Mouse (Mus musculus) left cerebral cortex, adult 2 months (tissue): ENCODE results near the gene Myh7. TPM values are rescaled to one million over a fixed set of nuclear protein-coding genes. Genes with fewer than 3 reads are reported as not detected.
"Not testable (repeated sequence)": the region's sequence is repeated elsewhere in the genome, so short reads cannot be mapped to it uniquely, and the experiment has no call there.

Experiments used
- DNase-seq, 2 experiments: peaks; one replicate each; pipeline ENCODE4 v3.0.0; 2021 to 2022; ENCODE audit warnings: low spot score in 2 of 2, mixed read lengths in 1 of 2; ENCODE audit errors: extremely low spot score in 1 of 2
- H3K27ac ChIP-seq: fragments of 200-600 bp; 2 replicates; pipeline ENCODE4 v1.8.1; 2022
- H3K4me3 ChIP-seq: fragments of 200-600 bp; 2 replicates; pipeline ENCODE4 v1.8.1; 2022
- CTCF ChIP-seq: fragments of 200-600 bp; IDR thresholded peaks from 2 replicates; pipeline ENCODE4 v1.8.1; 2022; ENCODE audit warnings: antibody characterized with exemption, mild to moderate bottlenecking, moderate library complexity
- intact Hi-C: fragments of 180-260 bp; cut with DNase I; formaldehyde crosslinking; loops from one replicate; pipeline ENCODE4 v1.15.1; 2025
- long read RNA-seq, 2 experiments: library from polyadenylated mRNA; stranded (forward); transcript quantifications; one replicate each; pipeline ENCODE4 v2.0.0; 2021; ENCODE audit warnings: borderline mapping rate in 2 of 2
- total RNA-seq, 2 experiments: library from RNA; stranded (reverse); gene quantifications; 2 replicates each; pipeline ENCODE4 v1.2.3; 2021

Gene Myh7
- total RNA-seq: 10 to 100 TPM; 22.1 to 24.2 TPM
- long read RNA-seq, experiment 1, partial matches to known transcripts: 29 of 32 reads
- long read RNA-seq, experiment 1, other reads (novel, unspliced or antisense): 3 of 32 reads
- long read RNA-seq, experiment 2, partial matches to known transcripts: 29 of 34 reads
- long read RNA-seq, experiment 2, other reads (novel, unspliced or antisense): 5 of 34 reads

- intact Hi-C loops: no loop called here
- no peak for TF ChIP-seq CTCF
- Histone ChIP-seq H3K4me3 (no peak within 1 kb of the TSS), H3K27ac (peak within 1 kb of the TSS; percentile 50)
- no peak for DNase-seq
These were observed at the start of gene Myh7 for GRCm38 (mm10) chr14:54994136-54994868. Gene Myh7 (minus strand): TSS chr14:54994626.

GRCm38 (mm10) chr14:55043694-55044093 lies 49.3 kb upstream of the Myh7 start:
- H3K4me3 ChIP-seq, intact Hi-C loops, H3K27ac ChIP-seq, DNase-seq: not testable (repeated sequence)

- no peak for DNase-seq
These were observed 38.3 kb upstream of the Myh7 start for GRCm38 (mm10) chr14:55032695-55033225.

GRCm38 (mm10) chr14:55029034-55029698 lies 34.7 kb upstream of the Myh7 start:
- peak; percentile 78 for TF ChIP-seq CTCF
- intact Hi-C loops: loop anchor here (5.0 kb wide), 1 partner anchor 33 kb away; no protein-coding TSS in a partner anchor
- Histone ChIP-seq H3K4me3 (no peak overlapping the region), H3K27ac (no peak overlapping the region)
- DNase-seq: no peak

More at GRCm38 (mm10) chr14:55032695-55033225, 38.3 kb upstream of the Myh7 start:
- no peak for TF ChIP-seq CTCF
- Histone ChIP-seq H3K4me3 (peak overlapping the region; percentile 16; the same call in 1 of the 2 replicates), H3K27ac (no peak overlapping the region)
- intact Hi-C loops: loop anchor here (2.0 kb wide), 1 partner anchor 20 kb away; no protein-coding TSS in a partner anchor

- DNase-seq: no peak
- TF ChIP-seq CTCF: no peak
- Histone ChIP-seq H3K4me3 (no peak overlapping the region), H3K27ac (no peak overlapping the region)
- intact Hi-C loops: loop anchor here (5.0 kb wide), 1 partner anchor 34 kb away; no protein-coding TSS in a partner anchor
These were observed 34.0 kb upstream of the Myh7 start for GRCm38 (mm10) chr14:55028333-55028835.

- no peak overlapping the region for H3K27ac ChIP-seq
- peak; percentile 42 for TF ChIP-seq CTCF
- intact Hi-C loops: loop anchor here (1.0 to 5.0 kb wide), 2 partner anchors 35 to 74 kb away; no protein-coding TSS in a partner anchor
These were observed 33.2 kb upstream of the Myh7 start for GRCm38 (mm10) chr14:55027653-55028052.

GRCm38 (mm10) chr14:55027251-55027650 lies 32.8 kb upstream of the Myh7 start:
- intact Hi-C loops: loop anchor here (1.0 to 5.0 kb wide), 2 partner anchors 35 to 74 kb away; no protein-coding TSS in a partner anchor
- no peak overlapping the region for H3K4me3 ChIP-seq
- no peak for TF ChIP-seq CTCF
- H3K27ac ChIP-seq: no peak overlapping the region
- DNase-seq: no peak

More at GRCm38 (mm10) chr14:55027653-55028052, 33.2 kb upstream of the Myh7 start:
- no peak for DNase-seq
- H3K4me3 ChIP-seq: no peak overlapping the region

GRCm38 (mm10) chr14:55025527-55025926 lies 31.1 kb upstream of the Myh7 start:
- no peak overlapping the region for H3K27ac ChIP-seq
- peak; percentile 50 for TF ChIP-seq CTCF
- intact Hi-C loops: loop anchor here (1.0 to 5.0 kb wide), 2 partner anchors 37 to 53 kb away; no protein-coding TSS in a partner anchor

GRCm38 (mm10) chr14:55024236-55024635 lies 29.8 kb upstream of the Myh7 start:
- intact Hi-C loops: loop anchor here (1.0 kb wide), 1 partner anchor 74 kb away; no protein-coding TSS in a partner anchor
- Histone ChIP-seq H3K4me3 (no peak overlapping the region), H3K27ac (no peak overlapping the region)
- TF ChIP-seq CTCF: peak; percentile 74
- peak; percentile 52 to 68 for DNase-seq

More at GRCm38 (mm10) chr14:55025527-55025926, 31.1 kb upstream of the Myh7 start:
- DNase-seq: no peak
- H3K4me3 ChIP-seq: no peak overlapping the region

GRCm38 (mm10) chr14:55023011-55023410 lies 28.6 kb upstream of the Myh7 start:
- no peak for DNase-seq
- TF ChIP-seq CTCF: no peak
- Histone ChIP-seq H3K27ac (no peak overlapping the region), H3K4me3 (no peak overlapping the region)
- intact Hi-C loops: no loop called here

GRCm38 (mm10) chr14:55020394-55020793 lies 26.0 kb upstream of the Myh7 start:
- H3K27ac ChIP-seq: no peak overlapping the region
- intact Hi-C loops: no loop called here
- DNase-seq: no peak
- no peak overlapping the region for H3K4me3 ChIP-seq
- no peak for TF ChIP-seq CTCF
